Mouse (Mus musculus) bone marrow macrophage, adult 2 months (primary cell): ENCODE results near the gene Ostm1. TPM values are rescaled to one million over a fixed set of nuclear protein-coding genes. Genes with fewer than 3 reads are reported as not detected.

Experiments used
- H3K27ac ChIP-seq: 2 replicates; pipeline ENCODE4 v1.5.1; 2012; ENCODE audit warnings: low read depth, low read length; ENCODE audit not compliant: insufficient read depth
- H3K4me1 ChIP-seq: 2 replicates; pipeline ENCODE4 v1.6.1; 2012; ENCODE audit warnings: low read length; ENCODE audit not compliant: control insufficient read depth, insufficient read depth
- H3K4me3 ChIP-seq: 2 replicates; pipeline ENCODE4 v1.5.1; 2012; ENCODE audit warnings: mild to moderate bottlenecking, low read length, moderate library complexity; ENCODE audit not compliant: insufficient read depth
- CTCF ChIP-seq: IDR thresholded peaks from 2 replicates; pipeline ENCODE4 v1.5.1; 2012; ENCODE audit warnings: low read depth, mild to moderate bottlenecking, low read length, moderate library complexity
- POLR2A ChIP-seq: IDR thresholded peaks from 2 replicates; pipeline ENCODE4 v1.6.1; 2012; ENCODE audit warnings: mild to moderate bottlenecking, low read depth, low read length, borderline replicate concordance
- polyA plus RNA-seq: library from polyadenylated mRNA; stranded (reverse); fragments of >200 nt; gene quantifications from 2 replicates; pipeline ENCODE4 v1.2.4, GENCODE M21; 2012; ENCODE audit not compliant: missing spikeins, insufficient read depth, insufficient read length

Gene Ostm1
- polyA plus RNA-seq, 1 experiment, result 48.5 TPM

DNA sequence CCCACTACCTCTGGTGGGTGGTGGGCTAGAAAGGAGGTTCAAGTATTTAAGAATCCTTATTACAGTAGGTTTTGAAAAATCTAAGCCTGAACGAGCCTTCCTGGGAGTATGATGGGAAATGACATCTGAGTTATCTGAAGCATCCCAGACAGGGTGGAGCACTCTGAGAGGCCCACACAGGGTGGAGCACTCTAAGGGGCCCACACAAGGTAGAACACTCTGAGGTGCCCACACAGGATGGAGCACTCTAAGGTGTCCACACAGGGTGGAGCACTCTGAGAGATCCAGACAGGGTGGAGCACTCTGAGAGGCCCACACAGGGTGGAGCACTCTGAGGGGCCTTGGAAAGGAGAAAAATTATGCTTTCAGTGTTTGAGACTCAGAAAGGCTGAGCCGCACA is 42.3 kb downstream of the Ostm1 start:
- H3K4me1 ChIP-seq, result no peaks in the 10 kb centered on the region
- no peak for TF ChIP-seq POLR2A
- no peak for TF ChIP-seq CTCF
- H3K27ac ChIP-seq, result no peak overlapping the region
- H3K4me3 ChIP-seq, result no peak overlapping the region

DNA sequence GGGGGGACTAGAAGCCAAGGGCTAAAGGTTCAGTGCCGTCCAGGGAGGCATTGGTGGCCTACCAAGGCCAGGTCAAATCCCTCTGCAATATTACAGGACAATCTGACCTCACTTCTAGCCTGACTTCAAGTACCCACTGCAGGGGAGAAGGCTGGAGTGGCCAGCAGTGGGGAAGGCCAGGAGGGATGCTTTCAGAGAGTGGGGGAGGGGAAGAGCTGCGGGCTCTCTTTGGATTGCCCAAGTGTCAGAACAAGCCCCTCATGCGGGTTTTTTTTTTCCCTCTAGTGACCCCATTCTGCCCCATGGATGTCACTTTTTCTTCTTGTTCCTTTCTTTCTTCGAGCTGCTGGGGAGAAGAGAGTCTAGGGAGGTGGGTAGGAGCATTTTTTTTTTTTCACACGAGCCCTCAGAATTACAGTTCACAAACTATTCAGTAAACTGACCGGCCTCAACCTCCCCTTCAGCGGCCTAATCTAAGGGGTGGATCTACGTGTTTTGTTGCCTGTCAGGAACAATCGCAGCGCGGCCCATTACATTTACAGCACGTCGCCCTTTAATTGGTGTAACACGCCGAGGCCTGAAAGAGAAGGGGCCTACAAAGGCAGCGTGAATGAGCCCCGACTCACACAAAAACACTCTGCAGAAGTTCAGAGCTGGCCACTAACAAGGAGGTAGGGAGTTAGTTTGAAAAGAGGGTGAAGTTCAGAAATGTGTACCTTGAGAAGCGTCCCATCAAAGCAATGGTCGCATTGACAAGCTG is 47.2 kb downstream of the Ostm1 start:
- TF ChIP-seq POLR2A (no peak), CTCF (no peak)
- Histone ChIP-seq H3K4me3 (no peak overlapping the region), H3K4me1 (peaks cover 3% of the 10 kb centered on the region; the same call in 1 of the 2 replicates), H3K27ac (no peak overlapping the region)

DNA sequence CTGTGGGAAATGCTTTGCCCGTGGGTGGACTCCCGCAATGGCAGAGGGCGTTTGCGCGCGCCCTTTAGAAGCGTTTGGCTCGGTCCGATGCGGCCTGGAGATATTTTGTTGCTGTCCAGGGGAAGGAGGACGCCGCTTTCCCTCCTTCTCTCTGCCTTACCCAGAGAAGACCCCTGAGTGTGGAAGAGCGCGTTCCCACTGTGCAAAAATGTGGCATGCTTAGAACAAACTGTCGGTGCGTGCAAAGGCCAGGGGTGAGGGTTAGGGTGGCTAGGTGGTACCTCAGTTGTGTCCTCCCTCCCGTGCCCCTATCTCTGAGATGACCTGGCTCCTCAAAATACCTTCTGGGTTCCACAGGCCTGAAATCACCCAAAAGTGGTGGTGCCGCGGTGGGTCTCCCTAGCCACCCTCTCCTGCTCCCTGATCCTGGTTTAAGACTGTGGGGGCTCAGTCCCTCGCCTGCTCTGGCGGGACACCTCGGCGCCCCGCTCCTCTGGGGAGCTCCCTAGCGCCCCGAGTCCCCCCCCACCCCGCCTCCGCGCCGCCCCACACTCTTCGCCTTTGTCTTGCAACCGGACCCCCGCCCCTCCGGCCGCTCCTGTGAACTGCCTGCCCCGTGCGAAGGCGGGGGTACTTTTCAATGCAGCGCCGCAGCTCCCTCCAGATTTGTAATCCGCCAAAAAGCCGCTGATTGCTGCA is 48.3 kb downstream of the Ostm1 start:
- Histone ChIP-seq H3K4me1 (peaks cover 7% of the 10 kb centered on the region; the same call in 1 of the 2 replicates), H3K4me3 (peak overlapping the region; percentile 73; the same call in 1 of the 2 replicates), H3K27ac (no peak overlapping the region)
- TF ChIP-seq CTCF (no peak), POLR2A (no peak)

DNA sequence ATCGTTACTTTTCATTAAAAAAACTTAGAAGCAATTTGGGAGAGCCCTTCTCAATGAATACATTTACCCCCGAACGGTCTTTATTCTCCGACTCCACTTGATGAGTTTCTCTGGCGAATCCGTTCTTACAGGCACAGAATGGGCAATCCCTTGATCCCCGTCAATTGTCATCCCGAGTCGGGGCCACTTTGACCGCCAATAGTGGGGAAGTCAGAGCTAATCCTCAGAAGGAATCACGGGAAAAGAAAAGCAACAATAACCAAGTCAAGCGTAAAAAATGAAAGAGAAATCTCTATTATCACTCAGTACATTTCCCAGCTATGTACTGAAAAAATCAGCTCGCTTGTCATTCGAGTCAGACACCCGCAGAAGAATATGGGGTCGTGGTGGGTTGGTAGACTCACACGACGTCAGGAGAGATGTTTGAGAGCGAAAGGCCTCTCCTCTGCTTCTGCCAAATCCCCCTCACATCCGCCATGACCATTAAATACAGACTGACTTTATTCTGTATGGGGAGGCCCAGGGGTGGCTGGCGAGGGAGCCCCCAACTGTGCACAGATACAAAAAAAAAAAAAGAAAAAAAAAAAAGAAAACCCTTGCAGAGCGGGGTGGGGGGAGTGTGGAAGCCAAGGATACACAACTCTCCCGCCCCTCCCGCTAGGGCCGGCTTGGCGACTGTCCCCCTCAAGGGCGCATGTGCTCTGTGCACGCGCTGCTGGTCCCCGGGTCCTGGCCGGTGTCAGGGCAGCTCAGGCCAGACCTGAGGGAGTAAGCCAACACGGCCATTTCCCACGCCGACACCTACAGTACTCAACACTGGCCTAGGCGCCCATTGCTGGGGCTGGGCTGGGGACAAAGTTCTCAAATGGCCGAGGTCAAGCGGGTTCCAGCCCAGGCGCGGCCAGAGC is 49.1 kb downstream of the Ostm1 start:
- TF ChIP-seq CTCF (no peak), POLR2A (0 out of 2 replicates have a peak, but pooled peaks have one; percentile 3)
- H3K4me1 ChIP-seq, result peaks cover 8% of the 10 kb centered on the region; the same call in 1 of the 2 replicates
- H3K4me3 ChIP-seq, result peak overlapping the region; percentile 73
- H3K27ac ChIP-seq, result no peak overlapping the region

DNA sequence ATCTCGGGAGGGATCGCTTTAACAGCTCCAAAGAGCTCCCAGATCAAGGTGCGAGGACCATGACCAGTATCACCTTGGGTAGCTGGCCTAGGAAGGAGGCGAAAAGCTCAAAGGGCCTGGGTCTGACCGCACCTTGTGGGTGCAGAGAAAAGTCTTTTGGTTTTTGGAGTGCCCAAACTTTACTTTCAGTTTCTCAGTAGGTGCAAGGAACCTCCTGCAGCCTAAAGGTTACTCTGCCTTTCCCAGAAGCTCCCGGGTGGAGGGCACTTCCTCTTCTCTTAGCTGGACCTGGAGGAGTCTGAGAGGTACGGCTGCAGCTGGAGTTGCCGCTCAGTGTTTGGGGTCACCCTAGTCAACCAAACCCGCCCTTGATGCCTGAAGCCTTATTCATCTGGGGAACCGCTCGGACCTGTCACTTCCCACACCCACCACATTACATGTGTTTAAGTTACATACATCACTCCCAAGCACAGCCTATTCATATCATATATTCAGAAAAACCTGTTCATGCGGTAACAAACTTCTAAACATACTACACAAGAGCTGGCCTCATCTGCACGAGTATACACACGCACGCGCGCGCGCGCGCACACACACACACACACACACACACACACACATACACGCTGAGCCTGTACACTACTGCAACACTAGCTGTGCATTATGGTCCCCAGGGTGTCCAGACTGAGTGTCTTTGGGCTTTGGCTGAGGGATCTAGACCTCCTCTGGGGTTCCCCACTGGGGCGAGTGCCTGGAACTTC is 49.9 kb downstream of the Ostm1 start:
- Histone ChIP-seq H3K4me3 (peak overlapping the region; percentile 73), H3K27ac (no peak overlapping the region), H3K4me1 (peaks cover 8% of the 10 kb centered on the region; the same call in 1 of the 2 replicates)
- no peak for TF ChIP-seq POLR2A
- TF ChIP-seq CTCF, result no peak

DNA sequence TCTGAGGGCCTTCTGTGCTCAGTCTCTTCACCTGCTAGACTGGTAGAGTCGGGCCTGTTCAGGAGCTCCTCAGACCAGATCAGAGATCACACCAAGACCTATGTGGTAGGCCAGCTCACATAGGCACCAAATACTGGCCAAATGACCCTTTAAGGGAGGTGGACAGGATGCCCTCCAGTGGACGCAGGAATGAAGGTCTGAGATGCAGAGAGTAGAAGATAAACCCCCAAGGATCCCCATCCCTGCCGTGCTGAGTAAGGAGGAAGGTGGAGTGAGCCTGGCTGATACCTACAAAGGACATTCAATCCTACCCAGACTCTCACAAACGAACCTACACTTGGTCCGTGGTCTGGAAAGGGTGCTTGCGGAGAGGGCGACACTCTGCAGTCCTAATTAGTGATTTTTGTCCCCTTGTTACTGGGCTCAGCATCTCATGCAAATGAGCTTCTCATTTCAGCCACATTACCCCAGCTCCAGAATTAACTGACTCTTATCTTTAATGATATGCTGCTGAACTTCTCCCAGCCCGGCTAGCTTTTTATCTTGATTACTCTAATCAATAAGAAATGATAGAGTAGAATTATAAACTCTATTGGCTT is 50.6 kb downstream of the Ostm1 start:
- Histone ChIP-seq H3K4me1 (peaks cover 8% of the 10 kb centered on the region; the same call in 1 of the 2 replicates), H3K27ac (no peak overlapping the region), H3K4me3 (no peak overlapping the region)
- no peak for TF ChIP-seq POLR2A

DNA sequence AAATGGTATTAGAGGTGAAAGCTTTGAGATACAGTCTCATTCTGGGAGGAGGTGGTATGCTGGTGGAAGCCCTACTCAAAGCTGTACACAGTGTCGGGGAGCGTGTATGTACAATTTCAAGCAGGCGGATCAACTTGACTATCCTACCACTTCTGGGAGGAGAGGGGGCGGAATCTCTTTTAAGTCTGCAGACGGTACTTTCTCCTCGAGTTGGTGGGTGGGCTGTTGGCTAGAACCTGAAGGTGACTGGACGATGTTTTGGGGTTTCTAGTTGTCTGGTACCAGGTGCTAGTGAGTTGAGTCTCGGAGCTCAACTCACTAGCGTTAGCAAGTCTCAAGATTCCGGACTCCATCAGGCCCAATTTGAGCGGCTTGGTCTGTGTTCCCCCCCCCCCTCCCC is 51.4 kb downstream of the Ostm1 start:
- H3K4me3 ChIP-seq, result no peak overlapping the region
- TF ChIP-seq CTCF (no peak), POLR2A (no peak)
- H3K27ac ChIP-seq, result no peak overlapping the region
- peaks cover 8% of the 10 kb centered on the region; the same call in 1 of the 2 replicates for H3K4me1 ChIP-seq

DNA sequence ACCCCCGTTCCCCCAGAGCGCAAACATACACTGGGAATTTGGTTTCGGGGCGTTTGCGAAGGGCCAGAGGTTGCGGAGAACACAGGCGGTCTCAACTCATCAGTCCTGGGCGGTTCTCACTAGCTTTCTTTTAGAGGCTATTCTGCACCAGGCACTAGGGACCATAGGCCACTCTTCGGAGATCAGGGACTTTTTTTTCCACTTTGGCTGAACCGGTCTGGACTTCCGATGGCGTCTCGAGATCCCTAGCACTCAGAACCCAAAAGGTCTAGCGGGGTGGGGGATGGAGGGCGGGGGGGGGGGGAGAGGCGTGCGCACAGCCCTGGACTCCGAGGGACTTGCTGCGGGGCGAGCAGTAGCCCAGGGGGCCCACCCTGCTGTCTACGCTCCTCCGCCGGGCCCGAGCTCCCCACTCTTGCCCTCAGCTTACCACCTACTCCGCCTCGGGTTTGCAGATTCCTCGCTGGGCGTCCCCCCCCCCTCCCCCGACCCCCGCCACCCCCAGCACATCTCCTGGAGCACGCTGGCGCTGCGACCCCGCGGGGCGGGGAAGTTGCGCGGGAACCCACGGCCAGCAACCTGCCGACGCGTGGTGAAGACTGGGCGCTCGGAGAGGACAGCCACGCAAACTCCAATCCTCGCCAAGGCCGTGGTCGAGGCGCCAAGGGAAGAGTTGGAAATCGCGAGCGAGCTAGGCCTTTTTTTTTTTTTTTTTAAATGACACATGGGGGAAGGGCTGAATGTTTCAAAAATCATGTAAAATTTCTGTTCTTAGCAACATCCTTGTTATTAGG is 52.1 kb downstream of the Ostm1 start:
- H3K27ac ChIP-seq, result no peak overlapping the region
- peaks cover 8% of the 10 kb centered on the region; the same call in 1 of the 2 replicates for H3K4me1 ChIP-seq
- H3K4me3 ChIP-seq, result no peak overlapping the region
- TF ChIP-seq CTCF (no peak), POLR2A (no peak)
